Comparison of ENCODE assay signal across 23 mouse cellular contexts in the genomic region with DNA sequence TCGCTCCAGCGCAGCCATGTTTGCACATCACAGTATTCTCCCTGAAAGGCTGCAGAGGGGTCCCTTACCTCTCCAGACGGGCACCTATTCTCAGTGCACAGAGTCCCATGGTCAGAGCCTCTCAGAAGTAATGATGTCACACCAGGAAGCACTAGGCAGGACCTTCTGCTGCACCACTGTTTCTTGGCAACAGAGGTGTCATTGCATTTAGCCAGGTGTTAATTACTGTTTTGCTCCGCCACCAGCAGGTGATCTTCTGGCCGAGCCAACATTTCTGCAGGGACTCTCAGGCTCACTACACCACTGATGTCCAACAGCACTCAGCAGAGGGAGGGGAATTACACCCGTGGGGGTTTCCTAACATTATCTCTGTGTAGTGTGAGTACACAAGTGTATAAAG.
DNase-seq lines count a peak whose midpoint lies in the region; ATAC-seq and TF ChIP-seq lines count a peak whose summit lies in the region.
"Had no signal": no experiment of that assay in that cellular context is flagged by ENCODE, and none has a peak within 500 bp of the region (broad histone marks: within the 10 kb centered on the region; RNA-seq: fewer than 3 reads in every experiment).

No protein-coding gene starts in this region.

- ATAC-seq in embryonic facial prominence, embryonic 15.5 days (ENCODE audit: insufficient number of reproducible peaks, low FRiP score, low TSS enrichment, low read depth) = 0 out of 2 replicates have a peak, but pooled peaks have one; percentile 43
- ATAC-seq in intestine, embryonic 15.5 days = 0 out of 2 replicates have a peak, but pooled peaks have one; percentile 36
- no peak for ATAC-seq in intestine, postnatal 0 days
- ATAC-seq: forebrain, embryonic 13.5 days; midbrain, embryonic 13.5 days had no signal

- no peak for TF ChIP-seq CTCF in intestine, postnatal 0 days (IDR thresholded peaks at IDR 0.05; ENCODE audit: low read depth)
- no peak for TF ChIP-seq CTCF in cerebellum, adult 2 months (IDR thresholded peaks at IDR 0.05; ENCODE audit: borderline replicate concordance, insufficient read depth, low read depth, low read length)

- WGBS in embryonic facial prominence, embryonic 15.5 days = 78% methylated on average over 6 of the region's 6 CpGs
- 85% methylated on average over 6 of the region's 6 CpGs for WGBS in embryonic facial prominence, embryonic 10.5 days
- 80% methylated on average over 6 of the region's 6 CpGs for WGBS in intestine, embryonic 15.5 days
- 65% methylated on average over 6 of the region's 6 CpGs for WGBS in intestine, postnatal 0 days
- 36% methylated on average over 6 of the region's 6 CpGs for WGBS in cerebellum, adult 2 months

- H3K36me3 ChIP-seq in embryonic facial prominence, embryonic 15.5 days = no peaks in the 10 kb centered on the region
- no peaks in the 10 kb centered on the region for H3K36me3 ChIP-seq in embryonic facial prominence, embryonic 10.5 days (replicated peaks)
- H3K36me3 ChIP-seq in intestine, embryonic 15.5 days = no peaks in the 10 kb centered on the region
- H3K36me3 ChIP-seq in intestine, postnatal 0 days (ENCODE audit: control insufficient read depth, insufficient read depth) = no peaks in the 10 kb centered on the region; the same call in 1 of the 2 replicates
- H3K36me3 ChIP-seq: heart, embryonic 12.5 days; hindbrain, embryonic 13.5 days; kidney, embryonic 15.5 days; liver, embryonic 13.5 days; midbrain, embryonic 13.5 days had no signal

- no peaks in the 10 kb centered on the region for H3K27me3 ChIP-seq in embryonic facial prominence, embryonic 15.5 days
- H3K27me3 ChIP-seq in embryonic facial prominence, embryonic 10.5 days (replicated peaks; ENCODE audit: low read depth, poor library complexity, severe bottlenecking) = no peaks in the 10 kb centered on the region
- no peaks in the 10 kb centered on the region for H3K27me3 ChIP-seq in intestine, embryonic 15.5 days (replicated peaks)
- H3K27me3 ChIP-seq in intestine, postnatal 0 days (replicated peaks; ENCODE audit: control insufficient read depth, insufficient read depth, low read length) = no peaks in the 10 kb centered on the region
- H3K27me3 ChIP-seq in cerebellum, adult 2 months (ENCODE audit: control insufficient read depth, insufficient read depth, low read length) = no peaks in the 10 kb centered on the region
- H3K27me3 ChIP-seq: forebrain, embryonic 13.5 days; heart, embryonic 12.5 days; hindbrain, embryonic 13.5 days; kidney, embryonic 15.5 days; liver, embryonic 13.5 days; midbrain, embryonic 13.5 days had no signal

- H3K27ac ChIP-seq in embryonic facial prominence, embryonic 15.5 days (replicated peaks) = no peak overlapping the region
- no peak overlapping the region for H3K27ac ChIP-seq in embryonic facial prominence, embryonic 10.5 days (replicated peaks)
- no peak overlapping the region for H3K27ac ChIP-seq in intestine, embryonic 15.5 days
- no peak overlapping the region for H3K27ac ChIP-seq in intestine, postnatal 0 days (ENCODE audit: low read depth, low read length)
- H3K27ac ChIP-seq in cerebellum, adult 2 months (ENCODE audit: insufficient read depth, low read length) = no peak overlapping the region
- H3K27ac ChIP-seq: forebrain, embryonic 13.5 days; hindbrain, embryonic 13.5 days; kidney, embryonic 15.5 days; liver, embryonic 13.5 days; midbrain, embryonic 13.5 days had no signal

- no peaks in the 10 kb centered on the region for H3K9me3 ChIP-seq in embryonic facial prominence, embryonic 15.5 days (replicated peaks)
- H3K9me3 ChIP-seq in embryonic facial prominence, embryonic 10.5 days = no peaks in the 10 kb centered on the region
- H3K9me3 ChIP-seq in intestine, embryonic 15.5 days = no peaks in the 10 kb centered on the region
- no peaks in the 10 kb centered on the region for H3K9me3 ChIP-seq in intestine, postnatal 0 days (ENCODE audit: control insufficient read depth)
- H3K9me3 ChIP-seq: forebrain, embryonic 13.5 days; heart, embryonic 12.5 days; hindbrain, embryonic 13.5 days; kidney, embryonic 15.5 days; liver, embryonic 13.5 days; midbrain, embryonic 13.5 days had no signal

- TF ChIP-seq POLR2A in cerebellum, adult 2 months (IDR thresholded peaks at IDR 0.05; ENCODE audit: borderline replicate concordance, insufficient read depth, low read length) = no peak

- no peak overlapping the region for H3K4me2 ChIP-seq in embryonic facial prominence, embryonic 15.5 days (replicated peaks)
- no peak overlapping the region for H3K4me2 ChIP-seq in intestine, embryonic 15.5 days (replicated peaks)
- no peak overlapping the region for H3K4me2 ChIP-seq in intestine, postnatal 0 days (replicated peaks; ENCODE audit: low read depth)
- H3K4me2 ChIP-seq: forebrain, embryonic 13.5 days; heart, embryonic 12.5 days; hindbrain, embryonic 13.5 days; kidney, embryonic 15.5 days; liver, embryonic 13.5 days; midbrain, embryonic 13.5 days had no signal

- H3K4me1 ChIP-seq in embryonic facial prominence, embryonic 15.5 days = peaks cover 17% of the 10 kb centered on the region; the same call in 1 of the 2 replicates
- peaks cover 9% of the 10 kb centered on the region for H3K4me1 ChIP-seq in embryonic facial prominence, embryonic 10.5 days
- no peaks in the 10 kb centered on the region for H3K4me1 ChIP-seq in intestine, embryonic 15.5 days (replicated peaks)
- no peaks in the 10 kb centered on the region for H3K4me1 ChIP-seq in intestine, postnatal 0 days (replicated peaks; ENCODE audit: control insufficient read depth, insufficient read depth, low read length)
- H3K4me1 ChIP-seq in cerebellum, adult 2 months (ENCODE audit: control insufficient read depth, insufficient read depth, low read length) = peaks cover 15% of the 10 kb centered on the region
- H3K4me1 ChIP-seq: heart, embryonic 12.5 days; liver, embryonic 13.5 days; midbrain, embryonic 13.5 days had no signal

- no peak overlapping the region for H3K9ac ChIP-seq in embryonic facial prominence, embryonic 15.5 days
- H3K9ac ChIP-seq in intestine, embryonic 15.5 days = no peak overlapping the region
- H3K9ac ChIP-seq in intestine, postnatal 0 days (ENCODE audit: low read depth, low read length) = no peak overlapping the region
- H3K9ac ChIP-seq: forebrain, embryonic 13.5 days; heart, embryonic 12.5 days; hindbrain, embryonic 13.5 days; kidney, embryonic 15.5 days; liver, embryonic 13.5 days; midbrain, embryonic 13.5 days had no signal

- DNase-seq in embryonic facial prominence, embryonic 10.5 days (ENCODE audit: low spot score) = no peak
- DNase-seq in cerebellum, adult 2 months = peak; percentile 70 to 82
- peak; percentile 62 for DNase-seq in cerebellum, postnatal 36 days
- DNase-seq in adrenal gland, postnatal 4 days (ENCODE audit: low spot score in 2 of 2) = no peak
- DNase-seq in gastrocnemius, adult 18-20 months (ENCODE audit: low spot score) = no peak
- DNase-seq: adrenal gland, postnatal 25 days; gastrocnemius, postnatal 10 days; heart, postnatal 10 days; kidney, postnatal 36 days; layer of hippocampus, postnatal 36 days; liver, embryonic 13.5 days; lung, adult 2 months; lung, postnatal 14 days; right cerebral cortex, postnatal 14 days; thymus, postnatal 14 days had no signal

- H3K4me3 ChIP-seq in embryonic facial prominence, embryonic 15.5 days (replicated peaks) = no peak overlapping the region
- H3K4me3 ChIP-seq in embryonic facial prominence, embryonic 10.5 days = no peak overlapping the region
- no peak overlapping the region for H3K4me3 ChIP-seq in intestine, embryonic 15.5 days (replicated peaks)
- no peak overlapping the region for H3K4me3 ChIP-seq in intestine, postnatal 0 days (ENCODE audit: low read depth, low read length)
- H3K4me3 ChIP-seq in cerebellum, adult 2 months (replicated peaks; ENCODE audit: insufficient read depth, low read depth, low read length) = no peak overlapping the region
- H3K4me3 ChIP-seq: forebrain, embryonic 13.5 days; heart, embryonic 12.5 days; hindbrain, embryonic 13.5 days; kidney, embryonic 15.5 days; liver, embryonic 13.5 days; midbrain, embryonic 13.5 days had no signal

Comparison
In these comparisons a context has a peak if more than half of its experiments do, and no peak if none do; other contexts are left out.
1. DNase-seq: peak in cerebellum, adult 2 months (2 of 2) and cerebellum, postnatal 36 days (2 of 2); none in embryonic facial prominence, embryonic 10.5 days (single experiment), adrenal gland, postnatal 4 days (0 of 2) and gastrocnemius, adult 18-20 months (single experiment).